Mouse (Mus musculus): Measurements from ENCODE around the gene Them5.

DNA sequence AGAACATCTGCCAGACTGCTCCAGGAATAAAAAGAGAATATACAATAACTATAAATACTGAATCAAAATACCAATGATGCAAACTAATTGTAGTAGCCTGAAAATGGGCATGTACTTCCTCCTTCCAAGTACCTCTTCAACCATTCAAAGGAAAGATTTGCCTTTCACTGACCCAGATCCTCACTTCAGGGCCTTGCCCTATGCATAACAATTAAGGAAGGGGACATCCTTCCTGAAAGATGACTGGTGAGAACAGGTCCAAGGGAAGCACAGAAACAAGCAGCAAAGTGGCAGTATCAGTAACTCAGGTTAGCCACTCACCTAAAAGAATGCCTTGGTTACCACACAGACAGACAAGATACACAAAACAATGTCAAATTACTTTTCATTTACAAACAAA, 34.9 kb upstream of the Them5 start:
- no peak for TF ChIP-seq CTCF (IDR thresholded peaks at IDR 0.05; ENCODE audit: low read depth)
- no peak for TF ChIP-seq EP300 (IDR thresholded peaks at IDR 0.05; ENCODE audit: low read depth)

All from heart, postnatal 0 days (tissue).